Mouse (Mus musculus) limb, embryonic 12.5 days (tissue): Measurements from ENCODE around the gene Cobl. TPM values are rescaled to one million over a fixed set of nuclear protein-coding genes. Genes with fewer than 3 reads are reported as not detected.

Experiments
- ATAC-seq: fragments of 200-750 bp; cut with Nextera tagmentation; 2 replicates; pipeline ENCODE4 v1.8.0; 2017; ENCODE audit warnings: low read depth, moderate TSS enrichment; ENCODE audit not compliant: insufficient number of reproducible peaks, insufficient read depth, low FRiP score, low TSS enrichment
- H3K27ac ChIP-seq: fragments of 300-500 bp; sonication (generic); 2 replicates; pipeline ENCODE4 v1.5.1; 2016; ENCODE audit warnings: mild to moderate bottlenecking, moderate library complexity
- H3K27me3 ChIP-seq: fragments of 300-500 bp; sonication (generic); 2 replicates; pipeline ENCODE4 v1.6.1; 2016; ENCODE audit warnings: mild to moderate bottlenecking, moderate library complexity
- H3K36me3 ChIP-seq: fragments of 300-500 bp; sonication (generic); 2 replicates; pipeline ENCODE4 v1.6.1; 2016; ENCODE audit warnings: mild to moderate bottlenecking, moderate library complexity
- H3K4me1 ChIP-seq: fragments of 300-500 bp; sonication (generic); replicated peaks from 2 replicates; pipeline ENCODE4 v1.6.1; 2016
- H3K4me2 ChIP-seq: fragments of 300-500 bp; sonication (generic); 2 replicates; pipeline ENCODE4 v1.6.1; 2016; ENCODE audit warnings: mild to moderate bottlenecking, moderate library complexity
- H3K4me3 ChIP-seq: fragments of 300-500 bp; sonication (generic); replicated peaks from 2 replicates; pipeline ENCODE4 v1.5.1; 2016; ENCODE audit warnings: mild to moderate bottlenecking
- H3K9ac ChIP-seq: fragments of 300-500 bp; sonication (generic); replicated peaks from 2 replicates; pipeline ENCODE4 v1.6.1; 2016; ENCODE audit warnings: mild to moderate bottlenecking, moderate library complexity
- H3K9me3 ChIP-seq: fragments of 300-500 bp; sonication (generic); 2 replicates; pipeline ENCODE4 v1.6.1; 2016; ENCODE audit warnings: mild to moderate bottlenecking, moderate library complexity
- WGBS: fragments of 180-500 bp; shearing (Covaris S2); methylation state at CpG from one replicate; pipeline ENCODE4 v1.1.7; 2016; 5-methylcytosine and 5-hydroxymethylcytosine counted together
- polyA plus RNA-seq: library from polyadenylated mRNA; unstranded; fragments of >200 nt; fragmentation: Nextera tagmentation; extraction: Ambion mirVana; gene quantifications from 2 replicates; pipeline ENCODE4 v1.2.1, GENCODE M21; 2016

Gene Cobl
- polyA plus RNA-seq, 1 experiment from 2014 or later = 3.1 TPM

GRCm38 (mm10) chr11:12299701-12300446 lies 164.9 kb downstream of the Cobl start:
- no peak overlapping the region for H3K9ac ChIP-seq
- H3K4me1 ChIP-seq = 0 out of 2 replicates have a peak, but pooled peaks cover 3% of the 10 kb centered on the region
- ATAC-seq = no peak
- no peaks in the 10 kb centered on the region for H3K36me3 ChIP-seq
- no peaks in the 10 kb centered on the region for H3K27me3 ChIP-seq
- H3K27ac ChIP-seq = no peak overlapping the region
- H3K4me2 ChIP-seq = no peak overlapping the region
- no peak overlapping the region for H3K4me3 ChIP-seq
- 23% methylated on average over 5 of the region's 5 CpGs for WGBS
- H3K9me3 ChIP-seq = no peaks in the 10 kb centered on the region

GRCm38 (mm10) chr11:12291654-12291935 lies 173.2 kb downstream of the Cobl start:
- WGBS = 32% methylated on average over 3 of the region's 3 CpGs
- Histone ChIP-seq H3K4me2 (no peak overlapping the region), H3K27ac (no peak overlapping the region), H3K4me1 (peaks cover 3% of the 10 kb centered on the region; the same call in 1 of the 2 replicates), H3K27me3 (peaks cover 4% of the 10 kb centered on the region; the same call in 1 of the 2 replicates), H3K9ac (no peak overlapping the region), H3K36me3 (no peaks in the 10 kb centered on the region), H3K4me3 (no peak overlapping the region), H3K9me3 (no peaks in the 10 kb centered on the region)
- no peak for ATAC-seq

DNA sequence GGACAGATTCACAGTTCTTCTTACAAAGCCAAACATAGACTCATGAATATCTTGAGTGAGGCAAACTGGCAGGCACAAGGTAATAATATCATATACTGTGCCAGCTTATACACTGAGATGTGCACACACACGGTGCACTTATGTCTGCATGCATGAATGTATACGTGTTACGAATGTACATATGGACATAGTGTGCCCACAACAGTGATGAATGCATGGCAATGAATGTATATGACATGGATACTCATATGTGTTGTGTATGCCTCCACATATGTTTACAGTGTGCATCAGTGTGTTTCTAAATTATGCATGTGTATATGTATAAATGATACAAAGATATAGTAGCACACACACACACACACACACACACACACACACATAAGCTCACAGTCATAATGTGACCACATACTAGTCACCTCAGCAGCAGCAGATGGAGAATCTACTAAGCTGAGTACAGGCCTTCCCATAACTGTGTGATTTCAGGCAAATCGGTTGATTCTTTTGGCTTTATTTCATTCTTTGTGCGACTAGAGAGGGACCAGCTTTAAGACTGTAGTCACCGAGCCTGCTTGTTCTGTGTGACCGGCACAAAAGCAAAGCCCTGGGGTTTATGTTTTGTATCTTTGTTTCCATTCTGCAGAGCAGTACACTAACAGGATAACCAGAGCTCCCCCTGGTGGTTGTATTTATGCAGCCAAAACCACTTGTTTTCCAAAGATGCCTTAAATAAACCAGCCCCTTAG lies 173.7 kb downstream of the Cobl start:
- Histone ChIP-seq H3K9ac (no peak overlapping the region), H3K27me3 (peaks cover 4% of the 10 kb centered on the region; the same call in 1 of the 2 replicates), H3K4me3 (no peak overlapping the region), H3K4me1 (peaks cover 3% of the 10 kb centered on the region; the same call in 1 of the 2 replicates), H3K4me2 (no peak overlapping the region), H3K36me3 (no peaks in the 10 kb centered on the region), H3K27ac (no peak overlapping the region), H3K9me3 (no peaks in the 10 kb centered on the region)
- WGBS = 49% methylated on average over 7 of the region's 7 CpGs
- peak; percentile 75 for ATAC-seq

GRCm38 (mm10) chr11:12285319-12286021 lies 179.3 kb downstream of the Cobl start:
- Histone ChIP-seq H3K27me3 (no peaks in the 10 kb centered on the region), H3K36me3 (no peaks in the 10 kb centered on the region), H3K9me3 (no peaks in the 10 kb centered on the region), H3K4me2 (no peak overlapping the region), H3K27ac (no peak overlapping the region), H3K4me1 (no peaks in the 10 kb centered on the region), H3K9ac (no peak overlapping the region), H3K4me3 (no peak overlapping the region)
- ATAC-seq = no peak
- WGBS = 87% methylated on average over 4 of the region's 4 CpGs

DNA sequence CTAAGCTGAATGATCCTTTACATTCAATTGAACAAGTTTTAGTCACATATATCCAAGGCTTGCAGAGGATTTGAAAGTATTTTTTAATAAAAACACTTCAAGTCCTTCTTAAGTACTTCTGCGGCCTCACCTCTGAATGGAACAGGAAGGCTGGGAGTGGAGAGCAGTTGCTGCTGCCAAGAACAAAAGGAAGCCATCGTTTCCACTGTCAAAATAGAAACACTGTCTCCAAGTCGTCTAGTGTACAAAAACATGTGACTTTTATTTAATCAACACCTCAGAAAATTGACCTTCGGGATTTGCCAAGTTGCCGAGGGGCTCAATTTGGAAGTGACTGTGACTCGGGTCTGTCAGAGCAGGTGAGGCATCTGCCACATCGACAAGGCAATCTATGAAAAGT lies 184.0 kb downstream of the Cobl start:
- no peak for ATAC-seq
- Histone ChIP-seq H3K9me3 (no peaks in the 10 kb centered on the region), H3K27me3 (no peaks in the 10 kb centered on the region), H3K36me3 (no peaks in the 10 kb centered on the region), H3K4me2 (no peak overlapping the region), H3K9ac (no peak overlapping the region), H3K27ac (no peak overlapping the region), H3K4me1 (no peaks in the 10 kb centered on the region), H3K4me3 (no peak overlapping the region)
- 73% methylated on average over 7 of the region's 7 CpGs for WGBS

DNA sequence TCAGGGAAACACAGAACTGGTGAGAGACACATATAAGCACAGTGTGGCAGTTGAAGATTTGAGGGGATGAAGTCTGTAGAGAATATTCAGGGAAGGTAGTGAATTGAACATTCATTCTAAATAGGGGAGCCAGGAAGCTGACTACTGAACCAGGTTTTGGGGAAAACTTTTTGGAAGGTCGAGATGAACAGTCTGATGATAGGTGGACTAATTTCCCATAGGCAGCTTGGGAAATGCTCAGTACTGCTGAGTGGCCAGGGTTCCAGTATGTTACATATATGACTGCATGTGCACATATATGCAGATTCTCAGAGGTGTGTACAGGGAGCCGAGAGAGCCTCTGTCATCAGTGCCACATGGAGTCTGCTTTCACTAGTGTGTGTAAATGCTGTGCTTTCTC lies 190.5 kb downstream of the Cobl start:
- no peak for ATAC-seq
- H3K9ac ChIP-seq = no peak overlapping the region
- no peaks in the 10 kb centered on the region for H3K9me3 ChIP-seq
- H3K36me3 ChIP-seq = no peaks in the 10 kb centered on the region
- H3K27me3 ChIP-seq = no peaks in the 10 kb centered on the region
- no peaks in the 10 kb centered on the region for H3K4me1 ChIP-seq
- H3K4me2 ChIP-seq = no peak overlapping the region
- H3K4me3 ChIP-seq = no peak overlapping the region
- H3K27ac ChIP-seq = no peak overlapping the region
- 78% methylated on average over 2 of the region's 2 CpGs for WGBS

- WGBS = 92% methylated on average over 6 of the region's 6 CpGs
- Histone ChIP-seq H3K4me2 (no peak overlapping the region), H3K27me3 (no peaks in the 10 kb centered on the region), H3K36me3 (no peaks in the 10 kb centered on the region), H3K9me3 (no peaks in the 10 kb centered on the region), H3K9ac (no peak overlapping the region), H3K4me1 (no peaks in the 10 kb centered on the region), H3K27ac (no peak overlapping the region), H3K4me3 (no peak overlapping the region)
- no peak for ATAC-seq
Measured at GRCm38 (mm10) chr11:12273726-12274125, 191.0 kb downstream of the Cobl start.

- ATAC-seq = no peak
Measured at GRCm38 (mm10) chr11:12258411-12258810, 206.3 kb downstream of the Cobl start.

GRCm38 (mm10) chr11:12257324-12258118 lies 207.2 kb downstream of the Cobl start:
- Histone ChIP-seq H3K36me3 (no peaks in the 10 kb centered on the region), H3K27me3 (no peaks in the 10 kb centered on the region), H3K27ac (no peak overlapping the region), H3K4me1 (no peaks in the 10 kb centered on the region), H3K9me3 (no peaks in the 10 kb centered on the region), H3K4me2 (no peak overlapping the region), H3K9ac (no peak overlapping the region), H3K4me3 (no peak overlapping the region)
- no peak for ATAC-seq
- 89% methylated on average over 5 of the region's 5 CpGs for WGBS

More at GRCm38 (mm10) chr11:12258411-12258810, 206.3 kb downstream of the Cobl start:
- H3K36me3 ChIP-seq = no peaks in the 10 kb centered on the region
- H3K9me3 ChIP-seq = no peaks in the 10 kb centered on the region
- H3K4me3 ChIP-seq = no peak overlapping the region
- 70% methylated on average over 2 of the region's 2 CpGs for WGBS
- H3K4me2 ChIP-seq = no peak overlapping the region
- H3K4me1 ChIP-seq = no peaks in the 10 kb centered on the region
- no peaks in the 10 kb centered on the region for H3K27me3 ChIP-seq
- H3K9ac ChIP-seq = no peak overlapping the region
- H3K27ac ChIP-seq = no peak overlapping the region

GRCm38 (mm10) chr11:12245327-12245915 lies 219.3 kb downstream of the Cobl start:
- WGBS = 84% methylated on average over 4 of the region's 4 CpGs

More at GRCm38 (mm10) chr11:12245327-12245915, 219.3 kb downstream of the Cobl start:
- ATAC-seq = no peak
- Histone ChIP-seq H3K4me1 (no peaks in the 10 kb centered on the region), H3K27ac (no peak overlapping the region), H3K36me3 (no peaks in the 10 kb centered on the region), H3K9ac (no peak overlapping the region), H3K9me3 (no peaks in the 10 kb centered on the region), H3K27me3 (no peaks in the 10 kb centered on the region), H3K4me3 (no peak overlapping the region), H3K4me2 (no peak overlapping the region)
